Comparison of ENCODE assay signal across 8 mouse cellular contexts in the genomic region with DNA sequence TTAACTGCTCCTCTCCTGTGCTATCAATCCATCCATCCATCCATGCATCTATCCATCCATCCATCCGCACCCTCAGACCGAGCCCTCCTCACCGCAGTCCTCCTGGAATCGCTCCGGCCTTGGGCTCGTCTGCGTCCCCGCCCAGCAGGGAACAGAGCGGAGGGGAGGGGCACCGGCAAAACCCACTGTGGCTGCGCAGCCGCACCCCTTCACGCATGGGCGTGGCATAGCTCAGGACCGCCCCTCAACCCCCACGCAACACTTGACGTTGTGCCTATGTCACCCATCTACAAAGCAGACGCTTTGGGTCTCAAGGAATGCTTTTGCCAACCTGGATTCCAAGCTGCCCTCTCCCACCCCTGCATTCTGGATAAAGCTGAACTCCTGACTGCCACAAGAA. TPM values are rescaled to one million over a fixed set of nuclear protein-coding genes. Genes with fewer than 3 reads are reported as not detected.
DNase-seq lines count a peak whose midpoint lies in the region; ATAC-seq lines count a peak whose summit lies in the region.

A gene (minus strand): TSS at position 137 of the 400 bp plus-strand sequence.

- DNase-seq in Muller cell, postnatal 12 days (ENCODE audit: inconsistent ontology term) = peak; percentile 86
- DNase-seq in cerebellum, adult 9-10 months = peak; percentile 97
- DNase-seq in frontal cortex, postnatal 10 days (ENCODE audit: low spot score in 2 of 2) = peak; percentile 89 to 92
- DNase-seq in hindbrain, embryonic 10.5 days (ENCODE audit: low spot score) = peak; percentile 83
- peak; percentile 86 to 92 for DNase-seq in layer of hippocampus, postnatal 10 days (ENCODE audit: low spot score in 2 of 2)
- peak; percentile 55 for DNase-seq in ovary, postnatal 10 days (ENCODE audit: low spot score)
- peak; percentile 42 for DNase-seq in thymus, postnatal 0 days (ENCODE audit: low spot score)

- H3K9me3 ChIP-seq in hindbrain, embryonic 10.5 days = no peaks in the 10 kb centered on the region
- H3K9me3 ChIP-seq in lung, embryonic 16.5 days (ENCODE audit: control insufficient read depth, low read length) = no peaks in the 10 kb centered on the region

- ATAC-seq in lung, embryonic 16.5 days (ENCODE audit: low read depth) = peak; percentile 71

- peak within 1 kb of the TSS; percentile 74 for H3K4me3 ChIP-seq in hindbrain, embryonic 10.5 days
- peak within 1 kb of the TSS; percentile 34 for H3K4me3 ChIP-seq in lung, embryonic 16.5 days (ENCODE audit: low read length)

- H3K36me3 ChIP-seq in hindbrain, embryonic 10.5 days = peaks cover 53% of the 10 kb centered on the region
- peaks cover 11% of the 10 kb centered on the region for H3K36me3 ChIP-seq in lung, embryonic 16.5 days (ENCODE audit: control insufficient read depth, insufficient read depth, low read length)

- H3K27ac ChIP-seq in hindbrain, embryonic 10.5 days = peak within 1 kb of the TSS; percentile 79
- no peak within 1 kb of the TSS for H3K27ac ChIP-seq in lung, embryonic 16.5 days (ENCODE audit: low read length)

- H3K27me3 ChIP-seq in hindbrain, embryonic 10.5 days (ENCODE audit: insufficient read depth, poor library complexity, severe bottlenecking) = peaks cover 58% of the 10 kb centered on the region
- peaks cover 16% of the 10 kb centered on the region for H3K27me3 ChIP-seq in lung, embryonic 16.5 days (ENCODE audit: control insufficient read depth, insufficient read depth, low read depth, low read length)

- peaks cover 47% of the 10 kb centered on the region for H3K4me1 ChIP-seq in hindbrain, embryonic 10.5 days (replicated peaks)
- peaks cover 13% of the 10 kb centered on the region for H3K4me1 ChIP-seq in lung, embryonic 16.5 days (replicated peaks; ENCODE audit: control insufficient read depth, insufficient read depth, low read length)

- peak within 1 kb of the TSS; percentile 11; the same call in 1 of the 2 replicates for H3K9ac ChIP-seq in lung, embryonic 16.5 days (ENCODE audit: low read length)

- H3K4me2 ChIP-seq in lung, embryonic 16.5 days (ENCODE audit: low read depth, low read length) = peak within 1 kb of the TSS; percentile 50

- 2% methylated on average over 18 of the region's 18 CpGs for WGBS in hindbrain, embryonic 10.5 days
- under 1% methylated on average over 18 of the region's 18 CpGs for WGBS in lung, embryonic 16.5 days

RNA-seq across cellular contexts. Expression of the gene that starts here (rescaled TPM):
- polyA plus RNA-seq in hindbrain, embryonic 10.5 days (2016; fragmentation: Nextera tagmentation; extraction: Ambion mirVana) = 19.1 and 38.3 TPM in 2 replicates
- 100 to 1,000 TPM; 164 to 173 TPM for total RNA-seq in layer of hippocampus, postnatal 10 days (2021)
- 19.7 and 19.8 TPM in 2 replicates for polyA plus RNA-seq in lung, embryonic 16.5 days (2015; fragmentation: Nextera tagmentation; extraction: Ambion mirVana)
- 12.1 and 13.4 TPM in 2 replicates for polyA plus RNA-seq in thymus, postnatal 0 days (2015; fragmentation: Nextera tagmentation; extraction: Ambion mirVana)

Comparison
In these comparisons a context has a peak if more than half of its experiments do, and no peak if none do; other contexts are left out.
1. DNase-seq: peak in every context shown above with its lines; median percentile 97 in cerebellum, adult 9-10 months; 90 in frontal cortex, postnatal 10 days; 89 in layer of hippocampus, postnatal 10 days; 86 in Muller cell, postnatal 12 days; 83 in hindbrain, embryonic 10.5 days; 55 in ovary, postnatal 10 days; 42 in thymus, postnatal 0 days.